Mouse (Mus musculus) brown adipose tissue, adult 24 weeks (tissue): ENCODE data around the gene B4galt5. TPM values are rescaled to one million over a fixed set of nuclear protein-coding genes. Genes with fewer than 3 reads are reported as not detected.

Source experiments
- H3K27ac ChIP-seq: fragments of 200-500 bp; replicated peaks from 2 replicates; pipeline ENCODE4 v1.5.1; 2012; ENCODE audit warnings: low read depth, mild to moderate bottlenecking, low read length
- H3K4me1 ChIP-seq: fragments of 200-500 bp; 2 replicates; pipeline ENCODE4 v1.6.1; 2012; ENCODE audit warnings: low read length, mixed read lengths; ENCODE audit not compliant: control insufficient read depth, insufficient read depth, insufficient read length
- H3K4me3 ChIP-seq: fragments of 200-500 bp; 2 replicates; pipeline ENCODE4 v1.5.1; 2012; ENCODE audit warnings: low read depth, mild to moderate bottlenecking, low read length, moderate library complexity; ENCODE audit not compliant: insufficient read depth
- polyA plus RNA-seq: library from polyadenylated mRNA; stranded (reverse); fragments of >200 nt; gene quantifications from 2 replicates; pipeline ENCODE4 v1.2.4, GENCODE M21; 2012; ENCODE audit not compliant: missing spikeins, insufficient read depth, insufficient read length

B4galt5 gene
- polyA plus RNA-seq, 1 experiment = 6.7 TPM

- H3K27ac ChIP-seq = no peak overlapping the region
- H3K4me1 ChIP-seq = no peaks in the 10 kb centered on the region; the same call in 1 of the 2 replicates
- H3K4me3 ChIP-seq = no peak overlapping the region
These were observed 91.2 kb downstream of the B4galt5 start for GRCm38 (mm10) chr2:167257790-167258189.

GRCm38 (mm10) chr2:167254808-167255207, 94.2 kb downstream of the B4galt5 start:
- Histone ChIP-seq H3K4me3 (no peak overlapping the region), H3K27ac (no peak overlapping the region)

GRCm38 (mm10) chr2:167254185-167254584, 94.8 kb downstream of the B4galt5 start:
- H3K4me3 ChIP-seq = no peak overlapping the region
- no peak overlapping the region for H3K27ac ChIP-seq
- no peaks in the 10 kb centered on the region; the same call in 1 of the 2 replicates for H3K4me1 ChIP-seq

More at GRCm38 (mm10) chr2:167254808-167255207, 94.2 kb downstream of the B4galt5 start:
- H3K4me1 ChIP-seq = no peaks in the 10 kb centered on the region; the same call in 1 of the 2 replicates

GRCm38 (mm10) chr2:167253476-167253875, 95.5 kb downstream of the B4galt5 start:
- H3K4me3 ChIP-seq = no peak overlapping the region
- no peak overlapping the region for H3K27ac ChIP-seq
- H3K4me1 ChIP-seq = no peaks in the 10 kb centered on the region; the same call in 1 of the 2 replicates

GRCm38 (mm10) chr2:167252057-167252687, 96.8 kb downstream of the B4galt5 start:
- H3K4me3 ChIP-seq = no peak overlapping the region
- no peaks in the 10 kb centered on the region; the same call in 1 of the 2 replicates for H3K4me1 ChIP-seq
- no peak overlapping the region for H3K27ac ChIP-seq

- Histone ChIP-seq H3K4me1 (no peaks in the 10 kb centered on the region; the same call in 1 of the 2 replicates), H3K4me3 (no peak overlapping the region), H3K27ac (no peak overlapping the region)
These were observed 98.1 kb downstream of the B4galt5 start for GRCm38 (mm10) chr2:167250736-167251337.

GRCm38 (mm10) chr2:167250003-167250735, 98.8 kb downstream of the B4galt5 start:
- Histone ChIP-seq H3K4me3 (no peak overlapping the region), H3K27ac (no peak overlapping the region), H3K4me1 (no peaks in the 10 kb centered on the region; the same call in 1 of the 2 replicates)

- Histone ChIP-seq H3K27ac (no peak overlapping the region), H3K4me1 (no peaks in the 10 kb centered on the region)
These were observed 99.4 kb downstream of the B4galt5 start for GRCm38 (mm10) chr2:167249591-167249990.

More at GRCm38 (mm10) chr2:167249591-167249990, 99.4 kb downstream of the B4galt5 start:
- no peak overlapping the region for H3K4me3 ChIP-seq

Other genes with a start within 250 kb of the B4galt5 start
- 48.2 and 67.9 TPM in 2 replicates for gene Kcnb1, start 159.0 kb downstream of the B4galt5 start, polyA plus RNA-seq
- 2.0 and 4.3 TPM in 2 replicates for gene Ptgis, start 108.6 kb downstream of the B4galt5 start, polyA plus RNA-seq
- 9.0 and 13.5 TPM in 2 replicates for gene Slc9a8, start 72.5 kb upstream of the B4galt5 start, polyA plus RNA-seq
- 22.7 and 24.2 TPM in 2 replicates for gene Rnf114, start 143.5 kb upstream of the B4galt5 start, polyA plus RNA-seq
- gene Spata2, start 143.7 kb upstream of the B4galt5 start, polyA plus RNA-seq = 10.3 and 11.5 TPM in 2 replicates
- 1.6 TPM in 1 of 2 replicates, not detected in the other for gene Snai1, start 189.0 kb upstream of the B4galt5 start, polyA plus RNA-seq